Mouse (Mus musculus) thymus, adult 2 months (tissue): ENCODE data around the gene Stk11ip. TPM values are rescaled to one million over a fixed set of nuclear protein-coding genes. Genes with fewer than 3 reads are reported as not detected.

Experiments used
- DNase-seq: peaks from one replicate; pipeline ENCODE4 v3.0.0; 2021
- H3K27ac ChIP-seq: fragments of 200-500 bp; 2 replicates; pipeline ENCODE4 v1.5.1; 2012; ENCODE audit warnings: low read length, control low read depth; ENCODE audit not compliant: control insufficient read depth, insufficient read depth
- H3K27me3 ChIP-seq: fragments of 200-500 bp; 2 replicates; pipeline ENCODE4 v1.6.1; 2012; ENCODE audit warnings: mild to moderate bottlenecking, low read length, moderate library complexity, mixed read lengths; ENCODE audit not compliant: control insufficient read depth, insufficient read depth
- H3K36me3 ChIP-seq: fragments of 200-500 bp; 2 replicates; pipeline ENCODE4 v1.6.1; 2012; ENCODE audit warnings: mild to moderate bottlenecking, low read length, moderate library complexity; ENCODE audit not compliant: control insufficient read depth, insufficient read depth
- H3K4me1 ChIP-seq: fragments of 200-500 bp; replicated peaks from 2 replicates; pipeline ENCODE4 v1.6.1; 2012; ENCODE audit warnings: low read length; ENCODE audit not compliant: control insufficient read depth, insufficient read depth
- H3K4me3 ChIP-seq: fragments of 200-500 bp; 2 replicates; pipeline ENCODE4 v1.5.1; 2012; ENCODE audit warnings: mild to moderate bottlenecking, low read length, control low read depth, moderate library complexity; ENCODE audit not compliant: control insufficient read depth, insufficient read depth
- CTCF ChIP-seq: fragments of 200-500 bp; IDR thresholded peaks from 2 replicates; pipeline ENCODE4 v1.5.1; 2012; ENCODE audit warnings: mild to moderate bottlenecking, control low read depth, low read length, moderate library complexity, borderline replicate concordance; ENCODE audit not compliant: control insufficient read depth, poor library complexity, insufficient read depth; ENCODE audit errors: extremely low read depth
- POLR2A ChIP-seq: fragments of 200-500 bp; IDR thresholded peaks from 2 replicates; pipeline ENCODE4 v1.6.1; 2012; ENCODE audit warnings: mild to moderate bottlenecking, low read length, control low read depth, moderate library complexity; ENCODE audit not compliant: control insufficient read depth, poor library complexity, insufficient read depth; ENCODE audit errors: extremely low read depth
- WGBS: fragments of 180-500 bp; shearing (Covaris S2); methylation state at CpG from one replicate; pipeline ENCODE4 v1.1.7; 2018; 5-methylcytosine and 5-hydroxymethylcytosine counted together
- polyA plus RNA-seq: library from polyadenylated mRNA; depleted of rRNA; stranded (reverse); fragments of >200 nt; gene quantifications from 2 replicates; pipeline ENCODE4 v1.2.3, GENCODE M21; 2012

Gene Stk11ip
- polyA plus RNA-seq, 1 experiment = 93.0 TPM

DNA sequence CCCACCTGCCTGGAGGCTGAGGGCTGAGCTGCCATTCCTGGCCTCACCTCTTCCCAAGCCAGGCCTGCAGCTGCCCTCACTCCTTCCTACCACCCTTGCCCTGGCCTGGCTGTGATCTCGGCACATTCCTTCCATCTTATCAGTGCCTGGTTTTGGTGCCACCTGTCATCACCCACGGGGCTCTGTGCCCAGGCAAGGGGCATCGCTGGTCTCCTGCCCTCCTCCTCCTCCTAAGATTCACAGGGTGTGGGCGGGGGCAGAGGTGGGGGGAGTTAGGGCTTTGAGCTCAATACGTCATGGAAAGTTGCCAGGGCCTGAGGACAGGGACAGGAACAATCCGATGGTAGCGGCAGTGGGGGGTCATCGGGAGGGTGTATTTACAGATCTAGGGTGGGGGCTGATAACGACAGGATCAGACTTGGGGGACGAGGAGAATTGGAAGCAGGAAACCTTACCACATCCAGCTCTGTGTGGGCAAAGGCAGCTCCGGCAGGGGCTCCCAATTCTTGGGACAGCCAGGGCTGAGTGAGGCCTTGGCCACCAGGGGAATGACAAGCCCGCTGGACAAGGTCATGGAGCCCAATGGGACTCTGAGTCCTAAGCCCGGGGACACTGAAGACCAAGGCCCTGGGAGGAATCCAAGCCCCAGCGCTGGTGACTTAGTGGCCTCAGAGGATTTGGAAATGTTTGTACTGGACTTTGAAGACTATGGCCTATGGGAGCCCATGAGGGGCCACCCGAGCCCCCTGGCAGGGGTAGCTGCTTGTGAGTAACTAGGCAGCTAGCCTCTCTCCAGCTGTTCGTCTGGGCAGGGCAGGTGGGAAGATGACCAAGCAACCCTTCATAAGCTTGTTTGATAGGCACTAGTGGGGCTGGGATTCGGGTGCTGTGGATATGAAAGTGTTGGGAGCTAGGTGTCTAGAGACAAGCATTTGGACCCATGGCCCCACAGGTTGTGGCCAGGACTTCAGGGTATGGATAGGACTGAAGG, 28.3 kb downstream of the Stk11ip start:
- DNase-seq = no peak

DNA sequence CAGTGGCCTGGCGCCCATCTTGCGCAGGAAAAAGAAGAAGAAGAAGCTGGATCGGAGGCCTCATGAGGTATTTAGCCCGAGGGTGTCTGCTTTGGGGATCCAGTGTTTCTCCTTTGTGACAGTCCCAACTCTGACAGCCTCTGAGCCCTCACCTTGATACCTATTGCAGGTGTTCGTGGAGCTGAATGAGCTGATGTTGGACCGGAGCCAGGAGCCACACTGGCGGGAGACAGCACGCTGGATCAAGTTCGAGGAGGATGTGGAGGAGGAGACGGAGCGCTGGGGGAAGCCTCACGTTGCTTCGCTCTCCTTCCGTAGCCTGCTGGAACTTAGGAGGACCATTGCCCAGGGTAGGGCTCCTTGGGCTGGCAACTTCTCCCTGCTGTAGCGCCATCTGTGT, 29.3 kb downstream of the Stk11ip start:
- H3K4me3 ChIP-seq = no peak overlapping the region
- H3K4me1 ChIP-seq = no peaks in the 10 kb centered on the region
- no peak for DNase-seq
- H3K36me3 ChIP-seq = no peaks in the 10 kb centered on the region
- H3K27me3 ChIP-seq = peaks cover 3% of the 10 kb centered on the region; the same call in 1 of the 2 replicates
- no peak overlapping the region for H3K27ac ChIP-seq
- WGBS = 92% methylated on average over 15 of the region's 15 CpGs
- TF ChIP-seq POLR2A (no peak), CTCF (no peak)

More for the DNA sequence above, 28.3 kb downstream of the Stk11ip start:
- no peak overlapping the region for H3K27ac ChIP-seq
- H3K36me3 ChIP-seq = no peaks in the 10 kb centered on the region
- 89% methylated on average over 17 of the region's 17 CpGs for WGBS
- H3K4me1 ChIP-seq = no peaks in the 10 kb centered on the region
- peaks cover 3% of the 10 kb centered on the region; the same call in 1 of the 2 replicates for H3K27me3 ChIP-seq
- no peak overlapping the region for H3K4me3 ChIP-seq
- TF ChIP-seq CTCF (no peak), POLR2A (no peak)

GRCm38 (mm10) chr1:75555680-75556079, 34.4 kb downstream of the Stk11ip start:
- H3K27ac ChIP-seq = no peak overlapping the region
- TF ChIP-seq POLR2A (no peak), CTCF (no peak)
- H3K27me3 ChIP-seq = no peaks in the 10 kb centered on the region
- H3K36me3 ChIP-seq = no peaks in the 10 kb centered on the region
- no peak for DNase-seq
- no peak overlapping the region for H3K4me3 ChIP-seq
- 55% methylated on average over 7 of the region's 7 CpGs for WGBS
- no peaks in the 10 kb centered on the region for H3K4me1 ChIP-seq

DNA sequence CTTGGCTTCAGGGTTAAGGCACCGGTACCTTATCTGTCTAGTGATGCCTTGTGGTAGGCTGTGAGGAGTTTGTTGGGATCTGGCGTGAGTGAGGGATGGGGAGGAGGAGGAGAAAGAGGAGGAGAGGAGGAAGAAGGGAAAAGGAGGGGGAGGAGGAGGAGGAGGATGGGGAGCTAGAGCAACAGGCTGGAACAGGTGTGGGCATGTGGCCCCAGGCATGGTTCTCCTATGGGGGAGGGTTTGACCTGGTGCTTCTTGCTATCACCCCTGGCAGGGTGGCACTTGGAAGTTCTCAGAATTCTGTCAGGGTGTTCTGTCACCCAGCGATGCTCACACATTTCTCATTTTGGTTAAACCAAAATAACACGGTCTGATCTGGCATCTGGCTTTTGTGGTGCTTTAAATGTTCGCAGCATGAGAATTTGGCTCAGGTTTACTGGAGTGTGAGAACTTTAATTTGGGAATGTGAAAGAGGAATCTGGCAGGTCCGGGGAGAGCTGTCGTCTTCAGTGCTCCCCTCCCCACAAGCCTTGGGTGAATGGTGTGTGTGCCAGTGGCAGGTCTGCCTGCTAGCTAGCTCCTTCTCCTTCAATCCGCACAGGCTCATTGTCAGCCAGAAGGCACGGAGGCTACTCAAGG, 34.9 kb downstream of the Stk11ip start:
- no peak overlapping the region for H3K4me3 ChIP-seq
- TF ChIP-seq CTCF (no peak), POLR2A (no peak)
- 92% methylated on average over 9 of the region's 9 CpGs for WGBS
- DNase-seq = no peak
- H3K4me1 ChIP-seq = no peaks in the 10 kb centered on the region
- no peaks in the 10 kb centered on the region for H3K36me3 ChIP-seq
- no peaks in the 10 kb centered on the region for H3K27me3 ChIP-seq
- no peak overlapping the region for H3K27ac ChIP-seq

DNA sequence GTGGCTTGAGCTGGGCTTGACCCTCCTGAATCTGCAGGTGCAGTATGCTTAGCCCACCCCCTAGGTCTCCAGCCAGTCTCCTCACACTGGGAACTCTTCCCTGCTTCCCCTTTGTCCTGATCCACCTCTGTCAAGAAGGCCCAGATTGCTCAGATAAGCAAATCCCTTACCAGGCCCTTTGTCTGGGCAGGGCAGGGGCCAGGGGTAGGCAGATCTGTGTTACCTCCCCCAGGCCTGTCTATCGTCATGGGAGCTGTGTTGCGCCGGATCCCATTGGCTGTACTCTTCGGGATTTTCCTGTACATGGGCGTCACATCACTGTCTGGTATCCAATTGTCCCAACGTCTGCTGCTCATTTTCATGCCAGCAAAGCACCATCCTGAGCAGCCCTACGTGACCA, 35.7 kb downstream of the Stk11ip start:
- no peaks in the 10 kb centered on the region for H3K27me3 ChIP-seq
- TF ChIP-seq POLR2A = no peak
- 94% methylated on average over 7 of the region's 7 CpGs for WGBS

GRCm38 (mm10) chr1:75558388-75559178, 37.3 kb downstream of the Stk11ip start:
- TF ChIP-seq CTCF (no peak), POLR2A (no peak)
- H3K27ac ChIP-seq = no peak overlapping the region
- H3K4me1 ChIP-seq = no peaks in the 10 kb centered on the region
- DNase-seq = no peak
- H3K36me3 ChIP-seq = no peaks in the 10 kb centered on the region
- H3K4me3 ChIP-seq = no peak overlapping the region
- H3K27me3 ChIP-seq = no peaks in the 10 kb centered on the region
- WGBS = 88% methylated on average over 18 of the region's 18 CpGs

More for the DNA sequence above, 35.7 kb downstream of the Stk11ip start:
- Histone ChIP-seq H3K4me1 (no peaks in the 10 kb centered on the region), H3K4me3 (no peak overlapping the region), H3K36me3 (no peaks in the 10 kb centered on the region), H3K27ac (no peak overlapping the region)
- DNase-seq = no peak
